Mouse (Mus musculus) large intestine, adult 2 months (tissue): Measurements from ENCODE around the gene Stat6. TPM values are rescaled to one million over a fixed set of nuclear protein-coding genes. Genes with fewer than 3 reads are reported as not detected.

Experiments used
- DNase-seq: peaks from one replicate; pipeline ENCODE4 v3.0.0-alpha.2; 2012; ENCODE audit warnings: low read depth, low spot score
- WGBS: fragments of 180-500 bp; shearing (Covaris S2); methylation state at CpG from one replicate; pipeline ENCODE4 v1.1.7; 2018; 5-methylcytosine and 5-hydroxymethylcytosine counted together
- polyA plus RNA-seq: library from polyadenylated mRNA; depleted of rRNA; stranded (reverse); fragments of >200 nt; gene quantifications from 2 replicates; pipeline ENCODE4 v1.2.3, GENCODE M21; 2012

Stat6 gene
- polyA plus RNA-seq, 1 experiment = 67.5 TPM

GRCm38 (mm10) chr10:127667269-127668092 is 24.7 kb downstream of the Stat6 start:
- no peak for DNase-seq
- WGBS = under 1% methylated on average over 35 of the region's 35 CpGs

GRCm38 (mm10) chr10:127668093-127669050 is 25.6 kb downstream of the Stat6 start, which contains the start of gene Nab2:
TSS of gene Nab2 (minus strand) at chr10:127668568.
- WGBS = 5% methylated on average over 40 of the region's 40 CpGs
- no peak for DNase-seq

- DNase-seq = no peak
- 49% methylated on average over 7 of the region's 7 CpGs for WGBS
These were observed 26.4 kb downstream of the Stat6 start for GRCm38 (mm10) chr10:127669170-127669569.

GRCm38 (mm10) chr10:127670185-127670584 is 27.4 kb downstream of the Stat6 start:
- no peak for DNase-seq
- 63% methylated on average over 2 of the region's 2 CpGs for WGBS

- DNase-seq = no peak
- 48% methylated on average over 2 of the region's 2 CpGs for WGBS
These were observed 28.5 kb downstream of the Stat6 start for GRCm38 (mm10) chr10:127671276-127671675.

- 86% methylated on average over 6 of the region's 6 CpGs for WGBS
- DNase-seq = no peak
These were observed 31.4 kb downstream of the Stat6 start for GRCm38 (mm10) chr10:127674046-127674655.

GRCm38 (mm10) chr10:127674794-127675522 is 32.2 kb downstream of the Stat6 start:
- no peak for DNase-seq
- WGBS = 50% methylated on average over 8 of the region's 8 CpGs

GRCm38 (mm10) chr10:127675859-127676398 is 33.1 kb downstream of the Stat6 start:
- 35% methylated on average over 5 of the region's 5 CpGs for WGBS
- DNase-seq = no peak

- WGBS = under 1% methylated on average over 71 of the region's 71 CpGs
- peak; percentile 99 for DNase-seq
These were observed 34.1 kb downstream of the Stat6 start for GRCm38 (mm10) chr10:127676691-127677548.

- 3% methylated on average over 14 of the region's 14 CpGs for WGBS
- no peak for DNase-seq
These were observed 35.0 kb downstream of the Stat6 start for GRCm38 (mm10) chr10:127677591-127678336.

GRCm38 (mm10) chr10:127679208-127679607 is 36.4 kb downstream of the Stat6 start:
- DNase-seq = no peak
- 94% methylated on average over 1 of the region's 1 CpGs for WGBS

- WGBS = 88% methylated on average over 3 of the region's 3 CpGs
These were observed 37.1 kb downstream of the Stat6 start for GRCm38 (mm10) chr10:127679881-127680280.

GRCm38 (mm10) chr10:127682886-127683285 is 40.1 kb downstream of the Stat6 start:
- no peak for DNase-seq
- 83% methylated on average over 6 of the region's 6 CpGs for WGBS

More at GRCm38 (mm10) chr10:127679881-127680280, 37.1 kb downstream of the Stat6 start:
- DNase-seq = no peak

GRCm38 (mm10) chr10:127691053-127691452 is 48.3 kb downstream of the Stat6 start:
- WGBS = 19% methylated on average over 1 of the region's 1 CpGs
- DNase-seq = no peak

- 32% methylated on average over 2 of the region's 2 CpGs for WGBS
- no peak for DNase-seq
These were observed 51.9 kb downstream of the Stat6 start for GRCm38 (mm10) chr10:127694636-127695035.

- DNase-seq = no peak
- 56% methylated on average over 7 of the region's 7 CpGs for WGBS
These were observed 53.0 kb downstream of the Stat6 start for GRCm38 (mm10) chr10:127695775-127696174.

- 97% methylated on average over 7 of the region's 7 CpGs for WGBS
- no peak for DNase-seq
These were observed 56.2 kb downstream of the Stat6 start for GRCm38 (mm10) chr10:127698966-127699365.
